Mouse (Mus musculus): ENCODE data around the gene Gm17651.

The Gm17651 gene

GRCm38 (mm10) chr3:97680631-97681320 lies 6.3 kb upstream of the Gm17651 start:
- DNase-seq (ENCODE audit: low spot score): peak; percentile 85

- no peak for DNase-seq (ENCODE audit: low spot score)
These were observed 3.9 kb upstream of the Gm17651 start for GRCm38 (mm10) chr3:97678416-97678815.

- no peak for DNase-seq (ENCODE audit: low spot score)
These were observed 1.6 kb upstream of the Gm17651 start for GRCm38 (mm10) chr3:97676126-97676525.

- no peak for DNase-seq (ENCODE audit: low spot score)
These were observed 7.3 kb downstream of the Gm17651 start for GRCm38 (mm10) chr3:97667093-97667675.

- no peak for DNase-seq (ENCODE audit: low spot score)
These were observed 8.3 kb downstream of the Gm17651 start for GRCm38 (mm10) chr3:97666154-97666553.

- DNase-seq (ENCODE audit: low spot score): no peak
These were observed 9.0 kb downstream of the Gm17651 start for GRCm38 (mm10) chr3:97665525-97665924.

- no peak for DNase-seq (ENCODE audit: low spot score)
These were observed 13.3 kb downstream of the Gm17651 start for GRCm38 (mm10) chr3:97661206-97661605.

GRCm38 (mm10) chr3:97659746-97660145 lies 14.7 kb downstream of the Gm17651 start:
- no peak for DNase-seq (ENCODE audit: low spot score)

GRCm38 (mm10) chr3:97658426-97659193 lies 15.9 kb downstream of the Gm17651 start:
- no peak for DNase-seq (ENCODE audit: low spot score)

GRCm38 (mm10) chr3:97657655-97658411 lies 16.7 kb downstream of the Gm17651 start, which contains the start of gene Prkab2:
Gene Prkab2, plus strand, starts transcription at chr3:97658193.
- DNase-seq (ENCODE audit: low spot score): peak; percentile 98

GRCm38 (mm10) chr3:97654901-97655300 lies 19.6 kb downstream of the Gm17651 start:
- peak; percentile 16 for DNase-seq (ENCODE audit: low spot score)

GRCm38 (mm10) chr3:97653781-97654180 lies 20.7 kb downstream of the Gm17651 start:
- no peak for DNase-seq (ENCODE audit: low spot score)

- DNase-seq (ENCODE audit: low spot score): no peak
These were observed 22.9 kb downstream of the Gm17651 start for GRCm38 (mm10) chr3:97651604-97652003.

GRCm38 (mm10) chr3:97649469-97649868 lies 25.0 kb downstream of the Gm17651 start:
- no peak for DNase-seq (ENCODE audit: low spot score)

GRCm38 (mm10) chr3:97649022-97649421 lies 25.5 kb downstream of the Gm17651 start:
- DNase-seq (ENCODE audit: low spot score): no peak

GRCm38 (mm10) chr3:97648518-97648917 lies 26.0 kb downstream of the Gm17651 start:
- no peak for DNase-seq (ENCODE audit: low spot score)

GRCm38 (mm10) chr3:97642001-97642400 lies 32.5 kb downstream of the Gm17651 start:
- DNase-seq (ENCODE audit: low spot score): no peak

GRCm38 (mm10) chr3:97641396-97641795 lies 33.1 kb downstream of the Gm17651 start:
- DNase-seq (ENCODE audit: low spot score): no peak

GRCm38 (mm10) chr3:97634288-97634761 lies 40.2 kb downstream of the Gm17651 start:
- DNase-seq (ENCODE audit: low spot score): no peak

- DNase-seq (ENCODE audit: low spot score): no peak
These were observed 41.0 kb downstream of the Gm17651 start for GRCm38 (mm10) chr3:97633456-97633855.

- no peak for DNase-seq (ENCODE audit: low spot score)
These were observed 43.1 kb downstream of the Gm17651 start for GRCm38 (mm10) chr3:97631258-97631860.

GRCm38 (mm10) chr3:97630746-97631145 lies 43.7 kb downstream of the Gm17651 start:
- no peak for DNase-seq (ENCODE audit: low spot score)

Measured in embryo, embryonic 10.5 days (tissue).